Mouse (Mus musculus) heart, adult 2 months (tissue): ENCODE data around the gene Prr15l.

Experiments
- CTCF ChIP-seq: fragments of 200-600 bp; IDR thresholded peaks from 2 replicates; pipeline ENCODE4 v1.8.1; 2022; ENCODE audit warnings: antibody characterized with exemption, mild to moderate bottlenecking, moderate library complexity
- POLR2A ChIP-seq: fragments of 200-500 bp; IDR thresholded peaks from 2 replicates; pipeline ENCODE4 v1.6.1; 2011; ENCODE audit warnings: mild to moderate bottlenecking, low read depth, low read length, control low read depth; ENCODE audit not compliant: insufficient read depth

GRCm38 (mm10) chr11:96933562-96934276, 5.8 kb downstream of the Prr15l start:
- TF ChIP-seq CTCF (no peak), POLR2A (no peak)
